ENCODE assay signal across 8 mouse cellular contexts in genomic region chr4:132352739-132353138, GRCm38 (mm10). TPM values are rescaled to one million over a fixed set of nuclear protein-coding genes. Genes with fewer than 3 reads are reported as not detected.
DNase-seq lines count a peak whose midpoint lies in the region; ATAC-seq and TF ChIP-seq lines count a peak whose summit lies in the region.

No protein-coding gene starts in this region.

- WGBS in forebrain, postnatal 0 days = under 1% methylated on average over 14 of the region's 14 CpGs
- 0% methylated on average over 14 of the region's 14 CpGs for WGBS in kidney, embryonic 14.5 days

- peak overlapping the region; percentile 72 for H3K4me3 ChIP-seq in forebrain, postnatal 0 days (ENCODE audit: low read depth, low read length)
- peak overlapping the region; percentile 83 for H3K4me3 ChIP-seq in kidney, embryonic 14.5 days (ENCODE audit: low read length)

- TF ChIP-seq CTCF in forebrain, postnatal 0 days (IDR thresholded peaks at IDR 0.05; ENCODE audit: low read depth) = no peak

- no peak for ATAC-seq in forebrain, postnatal 0 days
- ATAC-seq in kidney, embryonic 14.5 days (ENCODE audit: low FRiP score, low TSS enrichment) = no peak

- H3K4me1 ChIP-seq in forebrain, postnatal 0 days (ENCODE audit: insufficient read depth) = 0 out of 2 replicates have a peak, but pooled peaks cover 11% of the 10 kb centered on the region
- peaks cover 7% of the 10 kb centered on the region for H3K4me1 ChIP-seq in kidney, embryonic 14.5 days (ENCODE audit: control insufficient read depth, insufficient read depth, low read length)

- H3K27me3 ChIP-seq in forebrain, postnatal 0 days (ENCODE audit: insufficient read depth, low read length) = no peaks in the 10 kb centered on the region
- H3K27me3 ChIP-seq in kidney, embryonic 14.5 days (ENCODE audit: control insufficient read depth, insufficient read depth, low read length) = no peaks in the 10 kb centered on the region

- H3K36me3 ChIP-seq in forebrain, postnatal 0 days (ENCODE audit: insufficient read depth) = peaks cover 9% of the 10 kb centered on the region
- peaks cover 40% of the 10 kb centered on the region for H3K36me3 ChIP-seq in kidney, embryonic 14.5 days (ENCODE audit: control insufficient read depth, insufficient read depth, low read length)

- H3K9ac ChIP-seq in forebrain, postnatal 0 days = peak overlapping the region; percentile 77
- peak overlapping the region; percentile 91 for H3K9ac ChIP-seq in kidney, embryonic 14.5 days (ENCODE audit: low read depth, low read length)

- no peaks in the 10 kb centered on the region for H3K9me3 ChIP-seq in forebrain, postnatal 0 days (ENCODE audit: low read length)
- H3K9me3 ChIP-seq in kidney, embryonic 14.5 days (ENCODE audit: control insufficient read depth, low read length) = no peaks in the 10 kb centered on the region

- peak; percentile 93 for DNase-seq in heart, adult 11 months
- DNase-seq in heart, adult 8-10 months (ENCODE audit: low spot score) = no peak
- DNase-seq in NIH3T3 (ENCODE audit: low read depth) = peak; percentile 20
- DNase-seq in forebrain, postnatal 0 days = peak; percentile 11
- peak; percentile 35 to 41 for DNase-seq in lung, postnatal 4 days
- DNase-seq in layer of hippocampus, postnatal 14 days (ENCODE audit: low spot score in 2 of 2) = no peak
- DNase-seq in embryo, embryonic 10.5 days (ENCODE audit: low spot score) = no peak

- H3K27ac ChIP-seq in forebrain, postnatal 0 days (ENCODE audit: low read depth, low read length) = peak overlapping the region; percentile 89; the same call in 1 of the 2 replicates
- H3K27ac ChIP-seq in kidney, embryonic 14.5 days (ENCODE audit: low read depth, low read length) = peak overlapping the region; percentile 96

- H3K4me2 ChIP-seq in forebrain, postnatal 0 days (ENCODE audit: low read depth) = peak overlapping the region; percentile 93
- H3K4me2 ChIP-seq in kidney, embryonic 14.5 days (replicated peaks; ENCODE audit: low read depth, low read length) = peak overlapping the region; percentile 67

RNA-seq across cellular contexts. Expression of gene Rcc1, which starts 0.7 kb away (rescaled TPM):
- total RNA-seq in heart, adult 8-10 months (2022) = 1 to 10 TPM; 5.9 to 7.8 (median 7.4) TPM
- 19.1 and 22.4 TPM in 2 replicates for total RNA-seq in forebrain, postnatal 0 days (2014; rRNA removed)
- polyA plus RNA-seq in forebrain, postnatal 0 days (2015; fragmentation: Nextera tagmentation; extraction: Ambion mirVana) = 23.3 and 24.9 TPM in 2 replicates
- polyA plus RNA-seq in kidney, embryonic 14.5 days (2014; fragmentation: Nextera tagmentation; extraction: Ambion mirVana) = 63.6 and 66.2 TPM in 2 replicates
- 10 to 100 TPM; 12.5 to 13.0 TPM for total RNA-seq in layer of hippocampus, postnatal 14 days (2021)

RNA-seq across cellular contexts. Expression of gene Trnau1ap, which starts 23.4 kb away (rescaled TPM):
- total RNA-seq in heart, adult 8-10 months (2022) = 10 to 100 TPM; 21.2 to 29.1 (median 23.6) TPM
- 57.2 and 62.1 TPM in 2 replicates for total RNA-seq in forebrain, postnatal 0 days (2014; rRNA removed)
- polyA plus RNA-seq in forebrain, postnatal 0 days (2015; fragmentation: Nextera tagmentation; extraction: Ambion mirVana) = 62.1 and 75.6 TPM in 2 replicates
- polyA plus RNA-seq in kidney, embryonic 14.5 days (2014; fragmentation: Nextera tagmentation; extraction: Ambion mirVana) = 79.5 and 86.2 TPM in 2 replicates
- 10 to 100 TPM; 19.3 to 22.3 TPM for total RNA-seq in layer of hippocampus, postnatal 14 days (2021)

RNA-seq across cellular contexts. Expression of gene Rab42, which starts 49.6 kb away (rescaled TPM):
- 1 to 10 TPM in 2 of 4 experiments, under 1 TPM in 1, not detected in 1; 0.59 to 2.6 (median 1.7) TPM for total RNA-seq in heart, adult 8-10 months (2022)
- total RNA-seq in forebrain, postnatal 0 days (2014; rRNA removed) = 0.71 and 1.8 TPM in 2 replicates
- polyA plus RNA-seq in forebrain, postnatal 0 days (2015; fragmentation: Nextera tagmentation; extraction: Ambion mirVana) = 2.3 and 2.5 TPM in 2 replicates
- polyA plus RNA-seq in kidney, embryonic 14.5 days (2014; fragmentation: Nextera tagmentation; extraction: Ambion mirVana) = 2.4 and 3.5 TPM in 2 replicates
- 1 to 10 TPM in 1 of 2 experiments, under 1 TPM in 1; 0.72 to 1.5 TPM for total RNA-seq in layer of hippocampus, postnatal 14 days (2021)

Comparison
In these comparisons a context has a peak if more than half of its experiments do, and no peak if none do; other contexts are left out.
1. DNase-seq: peak in heart, adult 11 months (single experiment), NIH3T3 (single experiment), forebrain, postnatal 0 days (single experiment) and lung, postnatal 4 days (2 of 2); none in heart, adult 8-10 months (single experiment), layer of hippocampus, postnatal 14 days (0 of 2) and embryo, embryonic 10.5 days (single experiment).